Mouse (Mus musculus) liver, adult 2 months (tissue): ENCODE data around the gene Rpn1.
A peak's percentile ranks its signal among the peaks of the same experiment; 100 is the strongest.

Source experiments
- CTCF ChIP-seq: fragments of 200-500 bp; IDR thresholded peaks from 2 replicates; pipeline ENCODE4 v1.5.1; 2011; ENCODE audit warnings: low read depth, low read length, control low read depth
- POLR2A ChIP-seq: fragments of 200-500 bp; IDR thresholded peaks from 2 replicates; pipeline ENCODE4 v1.6.1; 2011; ENCODE audit warnings: low read length, control low read depth; ENCODE audit not compliant: insufficient read depth; ENCODE audit errors: extremely low read depth

DNA sequence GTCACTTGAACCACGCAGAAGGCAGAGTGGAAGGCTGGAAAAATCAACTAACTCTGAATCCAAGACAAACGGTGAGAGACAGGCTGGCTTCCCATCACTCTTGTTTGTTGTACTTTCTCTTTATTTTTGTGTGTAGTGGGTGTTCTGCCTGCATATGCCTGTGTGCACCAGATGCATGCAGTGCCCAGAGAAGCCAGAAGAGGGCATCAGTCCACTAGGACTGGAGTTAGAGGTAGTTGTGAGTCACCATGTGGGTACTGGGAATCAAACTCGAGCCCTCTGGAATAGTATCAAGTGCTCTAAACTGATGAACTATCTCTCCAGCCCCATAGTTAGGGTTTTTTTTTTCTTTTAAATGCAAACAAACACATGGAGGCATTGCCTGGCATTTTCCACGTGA lies 67.1 kb downstream of the Rpn1 start:
- TF ChIP-seq CTCF (peak; percentile 15; the same call in 1 of the 2 replicates), POLR2A (no peak)
